Comparison of ENCODE assay signal across 20 mouse cellular contexts in the genomic region with DNA sequence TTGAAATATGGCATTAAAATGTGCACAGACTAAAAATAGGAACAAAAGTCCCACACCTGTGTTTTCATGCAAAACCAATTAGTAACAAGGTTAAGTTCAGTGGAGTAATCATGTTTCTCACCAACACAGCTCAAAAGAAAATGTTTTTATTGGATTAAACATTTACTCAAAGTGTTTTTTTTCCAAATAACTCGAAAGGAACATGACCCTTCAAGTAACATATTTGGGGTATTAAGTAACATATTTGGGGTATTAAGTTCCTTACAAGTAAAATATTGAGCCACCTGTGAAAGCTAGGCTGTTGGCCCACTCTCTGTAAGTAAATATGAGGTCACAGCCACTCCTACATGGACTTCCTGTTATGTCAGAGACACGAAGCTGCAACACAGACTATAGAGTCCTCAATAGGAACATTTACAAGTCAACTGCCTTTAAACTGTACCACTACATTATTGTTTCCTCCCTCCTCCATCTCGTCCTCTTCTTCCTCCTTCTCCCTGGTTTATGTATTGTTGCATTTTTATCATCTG. TPM values are rescaled to one million over a fixed set of nuclear protein-coding genes. Genes with fewer than 3 reads are reported as not detected.
"Had no signal": no experiment of that assay in that cellular context is flagged by ENCODE, and none has a peak within 500 bp of the region (broad histone marks: within the 10 kb centered on the region; RNA-seq: fewer than 3 reads in every experiment).

No protein-coding gene starts in this region.

- H3K4me3 ChIP-seq: limb, embryonic 15.5 days; liver, embryonic 12.5 days; lung, embryonic 15.5 days; myocyte; neural tube, embryonic 15.5 days had no signal

- H3K27ac ChIP-seq: hindbrain, postnatal 0 days; limb, embryonic 15.5 days; liver, embryonic 12.5 days; lung, embryonic 15.5 days; neural tube, embryonic 15.5 days had no signal

- H3K4me1 ChIP-seq: limb, embryonic 15.5 days; liver, embryonic 12.5 days; lung, embryonic 15.5 days; neural tube, embryonic 15.5 days had no signal

- H3K9me3 ChIP-seq: limb, embryonic 15.5 days; liver, embryonic 12.5 days; lung, embryonic 15.5 days; neural tube, embryonic 15.5 days had no signal

- H3K9ac ChIP-seq: limb, embryonic 15.5 days; liver, embryonic 12.5 days; lung, embryonic 15.5 days; neural tube, embryonic 15.5 days had no signal

- H3K36me3 ChIP-seq: limb, embryonic 15.5 days; liver, embryonic 12.5 days; lung, embryonic 15.5 days; neural tube, embryonic 15.5 days had no signal

- ATAC-seq: hindbrain, postnatal 0 days; liver, embryonic 12.5 days had no signal

- H3K4me2 ChIP-seq: limb, embryonic 15.5 days; liver, embryonic 12.5 days; lung, embryonic 15.5 days; neural tube, embryonic 15.5 days had no signal

- DNase-seq: left cerebral cortex, postnatal 4 days; lung, postnatal 14 days; midbrain, embryonic 14.5 days; right cerebral cortex, adult 18-20 months; right cerebral cortex, postnatal 25 days; thymus, adult 18-20 months; thymus, postnatal 14 days had no signal

- H3K27me3 ChIP-seq: limb, embryonic 15.5 days; liver, embryonic 12.5 days; lung, embryonic 15.5 days; neural tube, embryonic 15.5 days had no signal

RNA-seq across cellular contexts. Expression of a gene that starts 43.3 kb away (rescaled TPM):
- total RNA-seq: hindbrain, postnatal 0 days; layer of hippocampus, adult 8-10 months; layer of hippocampus, postnatal 14 days; left cerebral cortex, adult 18-20 months; left cerebral cortex, postnatal 10 days; left cerebral cortex, postnatal 4 days had no signal
- polyA plus RNA-seq: hindbrain, postnatal 0 days; intestine, embryonic 14.5 days; midbrain, embryonic 14.5 days; myocyte; neural tube, embryonic 11.5 days; stomach, embryonic 14.5 days had no signal
